Mouse (Mus musculus) adipocyte (in vitro differentiated cells): ENCODE results near the gene Atp7a.
"Not testable (repeated sequence)": the region's sequence is repeated elsewhere in the genome, so short reads cannot be mapped to it uniquely, and the experiment has no call there.

Experiments
- DNase-seq: peaks from one replicate; pipeline ENCODE4 v3.0.0-alpha.2; 2016; ENCODE audit warnings: low spot score

Gene Atp7a

GRCm38 (mm10) chrX:106026418-106027342, at the start of gene Atp7a:
Atp7a (plus strand) TSS chrX:106027276.
- DNase-seq: peak; percentile 95

DNA sequence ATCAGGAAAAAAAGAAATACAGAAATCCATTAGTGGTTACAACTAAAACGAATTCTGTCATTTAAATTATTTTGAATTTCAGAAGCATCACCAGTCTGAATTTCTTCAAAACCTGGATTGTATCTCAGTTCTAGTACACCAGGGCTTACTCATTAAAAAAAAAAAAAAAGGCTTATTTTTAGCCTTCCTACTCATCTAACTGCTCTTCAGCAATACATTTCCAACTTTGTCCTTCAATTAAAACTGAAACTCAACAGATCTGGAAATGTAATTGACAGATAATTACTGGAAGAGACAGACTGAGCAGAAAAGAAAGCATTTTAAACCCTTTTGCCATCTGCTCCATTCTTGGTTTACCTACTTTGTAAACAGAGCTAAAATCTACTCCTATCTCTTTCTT, 25.5 kb upstream of the Atp7a start:
- no peak for DNase-seq

GRCm38 (mm10) chrX:106010762-106011161, 16.3 kb upstream of the Atp7a start:
- no peak for DNase-seq

- DNase-seq: peak; percentile 90
Observed at GRCm38 (mm10) chrX:106011465-106012159, 15.5 kb upstream of the Atp7a start, which contains the start of gene Magt1. Magt1 (minus strand) TSS chrX:106011906.

GRCm38 (mm10) chrX:106012559-106012958, 14.5 kb upstream of the Atp7a start:
- no peak for DNase-seq

- DNase-seq: peak; percentile 77
Observed at GRCm38 (mm10) chrX:106013217-106013616, 13.9 kb upstream of the Atp7a start.

GRCm38 (mm10) chrX:106014741-106015377, 12.2 kb upstream of the Atp7a start:
- not testable (repeated sequence) for DNase-seq

- DNase-seq: peak; percentile 90
Observed at GRCm38 (mm10) chrX:106015571-106016322, 11.3 kb upstream of the Atp7a start, which contains the start of gene Cox7b. Cox7b (plus strand) TSS chrX:106015700.

GRCm38 (mm10) chrX:106017102-106017501, 10.0 kb upstream of the Atp7a start:
- no peak for DNase-seq

GRCm38 (mm10) chrX:106017516-106017915, 9.6 kb upstream of the Atp7a start:
- DNase-seq: no peak

- no peak for DNase-seq
Observed at GRCm38 (mm10) chrX:106027343-106027674, 233 bp downstream of the Atp7a start.

DNA sequence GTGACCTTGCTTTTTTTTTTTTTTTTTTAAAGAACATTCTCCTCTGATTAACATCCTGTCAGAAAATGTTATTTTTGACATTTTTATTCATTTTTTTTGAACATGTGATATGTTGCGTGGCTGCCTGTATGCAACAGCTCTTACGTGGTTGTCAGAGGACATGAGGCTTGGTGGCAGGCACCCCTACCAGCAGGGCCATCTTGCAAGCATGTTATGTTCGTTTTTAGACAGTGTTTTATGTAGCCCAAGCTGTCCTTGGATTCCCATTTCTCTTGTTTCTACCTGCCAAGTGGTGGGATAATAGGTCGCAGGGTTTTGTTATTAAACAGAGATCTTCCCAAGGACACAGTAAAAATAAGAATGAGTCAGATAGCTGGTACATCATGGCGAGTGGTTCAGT, 3.1 kb downstream of the Atp7a start:
- no peak for DNase-seq

GRCm38 (mm10) chrX:106031124-106031523, 4.0 kb downstream of the Atp7a start:
- no peak for DNase-seq

DNA sequence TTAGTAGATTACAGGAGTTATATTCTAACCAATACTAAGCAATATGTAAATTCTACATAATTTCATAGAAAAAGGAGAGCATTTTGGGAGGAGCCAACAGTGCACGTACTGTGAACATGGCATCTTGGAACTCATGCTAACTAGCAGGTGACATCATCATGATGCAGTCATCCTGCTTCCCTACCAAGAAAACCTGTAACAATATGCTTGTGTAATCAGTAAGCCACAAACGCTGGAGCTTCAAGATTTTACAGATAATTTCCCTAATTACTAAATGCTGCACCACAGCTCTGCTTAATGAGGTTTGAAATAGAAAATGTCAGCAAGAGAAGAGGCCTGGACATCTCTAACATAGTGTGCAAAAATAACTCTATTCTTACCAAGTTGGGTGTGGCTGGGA, 8.7 kb downstream of the Atp7a start:
- no peak for DNase-seq

DNA sequence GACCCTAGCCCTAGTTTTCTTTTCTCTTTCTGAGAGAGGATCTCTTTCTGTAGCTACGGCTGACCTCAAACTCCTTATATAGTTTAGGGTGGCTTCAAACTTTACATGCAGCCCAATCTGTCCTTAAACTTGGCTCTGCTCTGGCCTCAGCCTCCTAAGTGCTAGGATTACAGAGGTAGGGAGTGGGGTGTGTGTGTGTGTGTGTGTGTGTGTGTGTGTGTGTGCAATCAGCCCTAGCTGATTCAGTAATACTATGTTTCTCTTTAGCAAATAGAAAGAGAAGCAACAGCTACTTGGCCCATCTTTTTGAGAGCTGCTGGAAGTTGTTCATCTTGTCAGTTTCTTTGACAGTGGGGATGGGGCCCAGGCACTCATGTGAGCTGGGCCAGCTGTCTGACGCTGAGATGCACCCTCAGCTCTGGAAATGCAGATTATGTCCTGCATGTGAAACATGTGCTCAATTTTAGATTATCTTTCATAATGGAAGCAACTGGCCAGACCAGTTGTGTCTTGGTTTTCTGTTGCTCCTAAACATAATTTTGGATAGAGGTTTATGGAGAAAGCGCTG, 10.2 kb downstream of the Atp7a start:
- no peak for DNase-seq

DNA sequence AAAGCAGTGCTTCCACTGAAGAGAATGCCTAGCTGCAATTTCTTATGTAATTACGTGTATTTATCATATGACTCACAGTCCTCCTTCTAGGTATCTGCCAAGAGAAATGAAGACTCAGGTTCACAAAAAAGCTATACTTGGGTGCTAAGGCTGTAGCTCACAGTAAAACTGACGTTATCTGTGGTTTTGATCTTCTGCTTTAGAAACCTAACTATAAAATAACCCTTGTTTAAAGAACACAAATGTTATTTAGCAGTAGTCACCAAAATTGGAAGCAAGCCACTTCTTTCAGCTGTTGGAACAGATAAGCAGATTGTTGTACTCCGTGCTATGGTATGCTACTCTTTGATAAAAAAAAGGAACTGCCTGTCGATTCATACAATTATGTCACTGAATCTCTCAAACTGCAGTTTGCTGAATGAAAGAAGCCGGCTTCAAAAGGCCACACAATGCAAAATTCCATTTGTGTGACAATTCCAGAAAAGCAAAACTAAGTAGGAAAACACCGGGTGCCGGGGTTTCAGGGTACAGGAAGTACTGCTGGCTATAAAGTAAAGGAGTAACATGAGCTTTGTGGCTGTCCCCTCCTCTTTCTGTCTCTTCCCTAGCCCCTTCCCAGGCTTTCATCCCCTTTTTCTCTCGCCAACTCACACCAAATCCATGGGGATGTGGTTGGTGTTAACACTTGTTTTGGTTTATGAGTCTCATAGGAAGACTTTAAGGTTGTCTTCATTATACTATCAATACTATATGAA, 17.0 kb downstream of the Atp7a start:
- DNase-seq: peak; percentile 41

DNA sequence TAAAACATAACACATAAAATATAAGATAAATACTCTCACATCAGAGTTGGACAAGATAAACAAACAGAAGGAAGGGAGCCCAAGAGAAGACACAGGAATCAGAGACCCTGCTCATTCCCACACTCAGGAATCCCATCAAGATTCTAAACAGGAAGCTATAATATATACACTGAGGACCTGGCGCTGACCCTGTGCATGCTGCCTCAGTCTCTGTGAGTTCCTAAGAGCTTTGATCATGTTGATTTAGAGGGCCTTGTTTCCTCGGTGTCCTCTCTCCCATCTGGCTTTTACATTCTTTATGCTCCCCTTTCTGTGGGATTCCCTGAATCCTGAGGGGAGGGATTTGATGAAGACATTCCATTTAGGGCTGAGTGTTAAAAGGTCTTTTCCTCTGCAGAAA, 18.4 kb downstream of the Atp7a start:
- DNase-seq: no peak

DNA sequence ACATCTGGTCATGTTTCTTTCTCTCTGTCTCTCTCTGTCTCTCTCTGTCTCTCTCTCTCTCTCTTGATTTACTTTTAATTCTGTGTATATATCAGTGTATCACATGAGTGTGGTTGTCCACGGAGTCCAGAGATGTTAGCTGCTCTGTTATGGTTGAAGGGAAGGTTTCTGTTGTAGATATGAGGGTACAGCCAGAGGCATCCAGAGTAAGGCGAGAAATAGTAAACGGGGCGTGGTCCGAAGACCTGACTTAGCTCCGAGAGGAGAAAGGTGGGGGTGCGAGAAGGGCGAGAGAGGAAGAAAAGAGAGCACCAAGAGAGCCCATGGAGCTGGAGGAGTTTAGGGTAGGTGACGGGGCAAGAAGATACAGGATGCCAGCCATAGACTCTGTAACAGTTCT, 18.9 kb downstream of the Atp7a start:
- no peak for DNase-seq

DNA sequence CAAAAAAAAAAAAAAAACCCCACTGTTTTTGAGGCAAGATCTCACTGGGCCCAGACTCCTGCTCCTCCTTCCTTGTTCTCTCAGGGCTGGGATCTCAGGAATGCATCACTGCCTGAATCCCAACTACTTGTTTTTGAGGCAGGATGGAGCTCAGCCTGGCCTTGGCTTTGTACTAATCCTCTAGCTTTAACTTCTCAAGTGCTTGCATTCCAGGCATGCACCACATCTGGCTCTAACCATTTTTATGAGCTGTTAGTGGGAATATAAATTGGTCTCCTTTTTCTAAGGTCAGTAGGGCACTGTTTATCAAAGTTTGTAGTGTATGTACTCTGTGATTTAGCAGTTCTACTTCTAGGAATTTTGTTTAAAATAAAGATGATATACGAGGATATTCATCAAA, 21.1 kb downstream of the Atp7a start:
- no peak for DNase-seq

GRCm38 (mm10) chrX:106077858-106078257, 50.8 kb downstream of the Atp7a start:
- peak; percentile 9 for DNase-seq
